Mouse (Mus musculus) ES-E14 (cell line): ENCODE results near the gene Iqch.

ENCODE experiments used
- CHD2 ChIP-seq: IDR thresholded peaks from 2 replicates; pipeline ENCODE4 v1.6.1; 2014; ENCODE audit warnings: mild to moderate bottlenecking, low read depth, low read length, inconsistent platforms
- HCFC1 ChIP-seq: IDR thresholded peaks from 2 replicates; pipeline ENCODE4 v1.6.1; 2012; ENCODE audit warnings: low read length, inconsistent platforms, borderline replicate concordance; ENCODE audit not compliant: insufficient read depth

DNA sequence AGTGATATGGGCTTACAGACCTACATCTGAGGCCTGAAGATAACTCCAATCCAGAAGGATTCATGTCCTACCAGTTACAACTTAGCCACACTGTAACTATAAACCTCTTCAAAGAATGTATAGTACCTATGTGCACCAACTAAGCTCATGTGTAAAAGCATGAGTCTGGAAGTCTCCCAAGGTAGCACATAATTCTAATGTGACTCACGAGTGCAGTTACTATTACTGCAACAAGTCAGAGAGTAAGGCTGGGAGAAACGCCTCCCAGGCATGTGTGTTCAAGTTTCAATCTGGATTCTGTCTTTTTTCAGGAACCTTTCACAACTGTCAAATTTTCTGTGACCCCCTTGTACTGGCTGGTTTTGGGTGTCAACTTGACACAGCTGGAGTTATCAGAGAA is 22.2 kb downstream of the Iqch start:
- TF ChIP-seq HCFC1 = no peak
- no peak for TF ChIP-seq CHD2
